Mouse (Mus musculus): ENCODE results near the gene Isy1. TPM values are rescaled to one million over a fixed set of nuclear protein-coding genes. Genes with fewer than 3 reads are reported as not detected.
"Not testable (repeated sequence)": the region's sequence is repeated elsewhere in the genome, so short reads cannot be mapped to it uniquely, and the experiment has no call there.

Isy1 gene
- total RNA-seq, 2 experiments from 2014 or later, result 19.5 to 22.6 TPM

- DNase-seq (ENCODE audit: low spot score), result no peak
Measured at GRCm38 (mm10) chr6:87779174-87780165, 59.1 kb downstream of the Isy1 start.

GRCm38 (mm10) chr6:87778294-87779173 lies 60.1 kb downstream of the Isy1 start:
- no peak for DNase-seq (ENCODE audit: low spot score)

- DNase-seq (ENCODE audit: low spot score), result no peak
Measured at GRCm38 (mm10) chr6:87777842-87778241, 60.8 kb downstream of the Isy1 start, which contains the start of gene Gp9. Gp9 (plus strand) TSS chr6:87778072.

- no peak for DNase-seq (ENCODE audit: low spot score)
Measured at GRCm38 (mm10) chr6:87776663-87777062, 61.9 kb downstream of the Isy1 start.

GRCm38 (mm10) chr6:87775588-87776245 lies 62.9 kb downstream of the Isy1 start:
- no peak for DNase-seq (ENCODE audit: low spot score)

- DNase-seq (ENCODE audit: low spot score), result no peak
Measured at GRCm38 (mm10) chr6:87774909-87775308, 63.7 kb downstream of the Isy1 start.

GRCm38 (mm10) chr6:87774466-87774865 lies 64.1 kb downstream of the Isy1 start:
- no peak for DNase-seq (ENCODE audit: low spot score)

GRCm38 (mm10) chr6:87770626-87771025 lies 68.0 kb downstream of the Isy1 start:
- no peak for DNase-seq (ENCODE audit: low spot score)

GRCm38 (mm10) chr6:87764296-87764695 lies 74.3 kb downstream of the Isy1 start:
- DNase-seq (ENCODE audit: low spot score), result not testable (repeated sequence)

Other genes starting within 250 kb of the Isy1 start
- 1 to 10 TPM in 1 of 2 experiments, under 1 TPM in 1; 0.98 to 1.5 TPM for gene Prokr1, start 248.1 kb downstream of the Isy1 start, total RNA-seq (2021)
- 1 to 10 TPM; 2.7 to 3.2 TPM for gene Aplf, start 166.6 kb downstream of the Isy1 start, total RNA-seq (2021)
- under 1 TPM; 0.66 to 0.74 TPM for gene Efcc1, start 107.9 kb downstream of the Isy1 start, total RNA-seq (2021)
- gene Gp9, start 60.7 kb downstream of the Isy1 start, total RNA-seq (2021), result not detected
- gene Rab43, start 26.6 kb downstream of the Isy1 start, total RNA-seq (2021), result 1 to 10 TPM; 3.2 to 5.9 TPM
- gene Gm45140, start 3.0 kb downstream of the Isy1 start, total RNA-seq (2021), result under 1 TPM in 1 of 2 experiments, not detected in 1; 0.59 TPM
- 100 to 1,000 TPM; 462 to 552 TPM for gene Cnbp, start 12.3 kb upstream of the Isy1 start, total RNA-seq (2021)
- gene Copg1, start 49.0 kb upstream of the Isy1 start, total RNA-seq (2021), result 10 to 100 TPM; 27.9 to 28.9 TPM
- 1 to 10 TPM; 6.1 to 7.5 TPM for gene Hmces, start 75.1 kb upstream of the Isy1 start, total RNA-seq (2021)
- under 1 TPM; 0.62 TPM for gene H1fx, start 142.8 kb upstream of the Isy1 start, total RNA-seq (2021)
- 100 to 1,000 TPM; 263 to 266 TPM for gene Rab7, start 206.5 kb upstream of the Isy1 start, total RNA-seq (2021)
- 10 to 100 TPM; 79.2 to 85.8 TPM for gene Rpn1, start 245.7 kb upstream of the Isy1 start, total RNA-seq (2021)